Mouse (Mus musculus): ENCODE data around the gene Olfr112.

- TF ChIP-seq POLR2A (IDR thresholded peaks at IDR 0.05; ENCODE audit: borderline replicate concordance, extremely low read depth, insufficient read depth, insufficient read length, poor library complexity, severe bottlenecking) (no peak), CTCF (IDR thresholded peaks at IDR 0.05; ENCODE audit: borderline replicate concordance, extremely low read depth, insufficient read depth, insufficient read length) (no peak)
Measured at GRCm38 (mm10) chr17:37592643-37593042, 23.4 kb upstream of the Olfr112 start, which contains the start of gene Olfr114.
